Mouse (Mus musculus) lung, postnatal 10 days (tissue): Measurements from ENCODE around the gene Cdc40.
"Not testable (repeated sequence)": the region's sequence is repeated elsewhere in the genome, so short reads cannot be mapped to it uniquely, and the experiment has no call there.

ENCODE experiments used
- DNase-seq: peaks from one replicate; pipeline ENCODE4 v3.0.0; 2021

Gene Cdc40

GRCm38 (mm10) chr10:40856703-40857102 is 26.4 kb downstream of the Cdc40 start:
- no peak for DNase-seq

DNA sequence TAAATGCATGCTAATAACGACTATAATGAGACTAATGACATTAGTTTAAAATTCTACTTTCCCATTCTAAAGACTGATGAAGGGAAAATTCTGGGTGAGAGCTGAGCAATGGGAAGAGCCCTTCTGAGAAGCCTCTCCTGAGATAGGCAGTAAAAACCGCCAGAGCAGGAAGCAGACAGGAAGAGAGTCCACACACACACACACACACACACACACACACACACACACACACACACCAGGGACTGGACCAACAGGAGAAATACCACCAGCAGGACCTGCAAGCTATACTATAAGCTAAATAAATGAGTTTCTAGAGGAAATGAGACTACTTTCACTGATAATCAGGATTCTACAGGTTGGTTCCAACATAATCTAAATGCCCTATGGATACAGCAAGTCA is 27.5 kb downstream of the Cdc40 start:
- DNase-seq, result no peak

DNA sequence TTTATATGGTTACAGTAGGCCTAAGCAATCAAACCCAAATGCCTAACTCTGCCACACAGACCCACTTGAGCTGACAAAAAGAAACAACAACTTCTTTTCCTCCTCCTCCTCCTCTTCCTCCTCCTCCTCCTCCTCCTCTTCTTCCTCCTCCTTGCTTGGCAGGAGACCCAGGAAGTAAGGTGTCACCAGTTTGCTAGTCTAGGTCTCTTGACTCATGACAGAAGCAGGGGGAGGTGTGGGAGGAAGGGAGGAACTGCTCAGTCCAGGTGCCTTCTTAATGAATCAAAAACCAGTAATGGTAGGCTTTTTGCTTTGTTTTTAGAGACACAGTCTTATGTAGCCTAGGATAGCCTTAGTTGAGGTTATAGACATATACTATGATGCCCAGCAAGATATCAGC is 32.0 kb downstream of the Cdc40 start:
- no peak for DNase-seq

DNA sequence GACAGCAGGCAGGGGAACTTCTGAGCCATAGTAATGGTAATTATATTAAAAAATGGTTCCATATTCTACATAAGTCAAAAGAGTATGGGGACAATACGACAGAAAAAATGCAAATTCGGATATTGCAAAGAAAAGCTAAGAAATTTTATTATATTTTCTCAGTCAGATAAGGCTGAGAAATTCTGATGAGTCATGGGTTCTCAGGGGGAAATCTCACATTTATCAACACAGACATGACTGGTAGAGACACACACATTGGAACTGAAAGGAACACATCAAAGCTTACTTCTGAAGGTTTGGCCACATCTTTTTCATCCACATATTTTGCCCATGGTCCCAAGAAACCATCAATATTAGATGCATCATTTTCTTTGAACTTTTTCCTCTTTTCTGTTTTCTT is 32.5 kb downstream of the Cdc40 start:
- no peak for DNase-seq

DNA sequence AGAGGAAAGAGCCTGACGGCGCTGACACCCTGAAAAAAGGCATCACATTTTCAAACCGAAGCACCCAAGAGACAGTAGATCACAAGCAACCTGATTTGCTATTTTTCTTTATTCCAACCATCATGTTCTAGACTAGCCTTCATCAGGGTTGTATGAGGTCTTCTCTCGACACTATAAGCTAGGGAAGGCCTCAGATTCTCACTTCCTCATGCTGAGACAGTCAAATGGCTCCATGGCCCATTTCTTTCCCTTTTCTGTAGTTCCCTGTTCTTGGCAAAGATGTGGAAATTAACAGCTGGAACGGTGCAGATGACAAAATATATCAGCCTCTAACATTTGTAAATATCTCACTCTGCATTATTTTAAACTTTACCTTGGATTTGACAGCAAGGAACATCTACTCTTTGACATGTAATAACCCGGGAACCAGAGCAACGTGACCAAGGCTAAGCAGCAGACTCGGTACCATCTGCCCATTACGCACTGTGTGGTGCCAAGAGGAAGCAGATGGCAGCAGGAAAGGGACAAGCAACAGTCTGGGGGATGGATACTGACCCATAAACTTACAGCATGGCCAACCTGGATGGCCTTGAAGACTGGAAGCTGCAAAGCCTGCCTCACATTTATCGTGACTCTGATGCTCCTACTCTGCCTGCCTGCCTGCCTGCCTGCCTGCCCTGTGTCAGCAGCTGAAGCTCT is 35.8 kb downstream of the Cdc40 start:
- DNase-seq, result no peak

GRCm38 (mm10) chr10:40845626-40846025 is 37.5 kb downstream of the Cdc40 start:
- no peak for DNase-seq

GRCm38 (mm10) chr10:40844546-40844945 is 38.6 kb downstream of the Cdc40 start:
- DNase-seq, result no peak

- no peak for DNase-seq
These were observed 39.3 kb downstream of the Cdc40 start for GRCm38 (mm10) chr10:40843841-40844240.

DNA sequence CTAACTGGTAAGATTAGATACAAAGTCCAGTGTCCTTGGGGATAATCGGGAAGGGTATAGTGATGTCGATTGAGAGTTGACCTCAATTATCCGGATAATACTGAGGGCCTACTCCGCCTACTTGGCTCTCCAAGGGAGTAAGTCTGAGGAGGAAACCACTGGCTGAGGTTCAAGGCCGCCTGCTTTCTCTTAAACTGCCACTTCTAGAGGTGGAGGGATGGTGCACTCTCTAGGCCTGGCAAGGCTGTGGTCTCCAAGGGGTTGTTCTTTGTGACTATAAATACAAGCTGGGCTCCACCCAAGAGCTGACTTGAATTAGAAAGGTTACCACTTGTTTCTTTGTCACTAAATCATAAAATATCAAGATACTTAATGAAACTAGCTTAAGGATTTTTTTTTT is 43.0 kb downstream of the Cdc40 start:
- DNase-seq, result no peak

DNA sequence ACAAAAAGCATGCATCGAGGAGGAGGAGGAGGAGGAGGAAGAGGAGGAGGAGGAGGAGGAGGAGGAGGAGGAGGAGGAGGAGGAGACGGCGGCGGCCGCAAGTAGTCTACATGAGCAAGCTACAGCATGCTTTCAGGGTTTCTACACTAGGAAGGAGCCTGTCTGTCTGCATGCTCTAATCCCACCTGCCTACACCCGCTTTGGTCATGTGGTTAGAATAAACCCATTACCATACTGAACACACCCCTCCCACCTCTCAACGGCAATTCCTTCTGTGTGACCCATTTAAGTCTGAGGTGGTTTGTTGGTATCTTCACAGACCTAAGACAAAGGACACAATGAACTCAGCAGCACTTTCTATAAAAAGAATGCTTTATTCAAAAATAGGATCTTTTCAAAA is 51.8 kb downstream of the Cdc40 start:
- no peak for DNase-seq

DNA sequence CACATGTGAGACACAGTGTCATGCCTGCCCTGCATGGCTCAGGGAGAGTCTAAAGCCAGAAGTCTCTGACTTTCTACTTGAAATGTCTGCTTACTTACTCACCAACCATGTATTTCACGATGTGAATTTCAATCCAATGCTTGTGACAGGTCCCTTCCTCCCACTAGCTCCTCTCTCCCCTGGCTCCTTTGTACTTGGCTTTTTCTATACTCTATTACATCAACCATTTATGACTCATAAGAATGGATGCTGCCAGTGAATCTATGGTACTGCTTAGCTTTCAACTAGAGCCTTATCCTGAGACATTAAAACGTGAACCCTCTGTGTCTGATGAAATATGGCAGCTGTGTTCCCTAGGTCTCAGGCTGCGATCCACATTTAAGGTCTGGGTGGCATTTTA is 52.8 kb downstream of the Cdc40 start:
- no peak for DNase-seq

- DNase-seq, result no peak
These were observed 55.4 kb downstream of the Cdc40 start for GRCm38 (mm10) chr10:40827706-40828105.

DNA sequence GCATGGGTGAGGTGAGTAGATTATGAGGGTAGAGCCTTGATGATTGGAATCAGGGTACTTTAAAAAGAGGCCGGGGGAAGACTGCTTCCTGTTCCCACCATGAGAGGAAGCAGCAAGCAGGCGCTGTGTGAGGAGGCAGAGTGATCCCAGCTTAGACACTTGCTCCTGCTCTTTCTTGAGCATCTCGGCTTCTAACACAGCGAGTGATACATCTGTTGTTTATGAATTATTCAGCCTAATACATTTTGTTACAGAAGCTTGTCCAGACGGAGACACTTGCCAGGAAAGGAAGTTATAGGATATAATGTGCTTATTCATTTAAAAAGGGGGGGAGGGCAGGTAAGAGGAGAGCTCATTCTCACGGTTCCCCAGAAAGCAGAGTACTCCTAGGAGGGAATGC is 57.2 kb downstream of the Cdc40 start:
- no peak for DNase-seq

DNA sequence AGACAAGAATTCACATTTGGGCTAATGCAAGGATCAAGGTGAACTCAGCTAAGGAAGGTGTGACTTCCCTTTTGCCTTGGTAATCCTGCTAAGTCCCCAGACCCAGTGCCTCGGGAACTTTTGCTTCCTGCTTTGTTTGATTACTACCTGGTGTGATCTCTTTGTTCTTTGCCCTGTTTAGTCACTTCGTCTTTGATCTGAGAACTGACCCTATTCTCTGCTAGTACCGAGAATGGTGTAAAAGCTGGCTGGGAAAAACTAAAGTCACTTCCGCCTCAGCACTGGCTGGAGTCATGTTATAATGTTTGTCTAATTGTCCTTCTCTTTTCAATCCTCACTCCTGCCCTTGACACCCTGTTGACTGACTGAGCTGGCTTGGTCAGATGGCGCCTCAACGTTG is 66.6 kb downstream of the Cdc40 start:
- DNase-seq, result no peak

DNA sequence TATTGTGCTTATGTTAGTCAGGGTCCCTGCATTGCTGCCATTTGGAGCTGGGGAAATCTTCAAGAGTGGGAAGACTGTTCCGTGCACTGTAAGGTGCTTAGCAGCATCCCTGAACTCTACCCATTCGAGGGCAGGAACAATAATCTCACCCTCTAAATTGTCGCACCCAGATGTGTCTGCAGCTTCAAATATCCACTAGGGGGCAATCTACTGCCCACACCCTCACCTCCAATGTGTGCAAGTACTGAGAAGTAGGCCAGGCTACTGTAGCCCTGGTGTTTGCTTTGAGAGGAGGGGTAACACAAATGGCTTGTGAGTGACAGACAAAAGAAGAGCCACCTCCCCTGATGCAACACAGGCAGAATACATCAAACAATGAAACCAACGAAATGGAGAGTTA is 69.5 kb downstream of the Cdc40 start:
- no peak for DNase-seq

DNA sequence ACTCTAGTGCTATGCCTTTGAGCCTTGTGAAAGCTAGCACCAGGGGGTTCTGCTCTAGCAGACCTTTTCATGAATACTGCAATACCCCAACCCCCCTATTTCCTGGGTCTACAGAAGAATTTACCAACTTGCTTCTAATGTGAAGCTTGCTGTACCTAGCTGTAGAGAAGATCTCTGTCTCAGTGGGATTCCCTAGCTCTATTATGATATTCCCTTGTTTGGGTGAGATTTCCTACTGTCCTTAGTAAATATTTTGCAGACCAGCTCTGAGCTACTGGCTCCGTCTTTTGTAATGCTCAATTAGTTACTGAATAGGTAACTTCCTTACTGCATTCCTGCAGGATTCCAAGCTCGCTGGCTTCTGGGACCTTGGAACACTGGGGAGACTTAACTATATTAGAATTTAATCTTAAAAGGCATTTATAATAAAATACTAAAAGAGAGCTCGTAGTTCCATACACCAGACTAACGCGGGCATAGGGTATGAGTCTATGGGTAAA is 73.7 kb downstream of the Cdc40 start:
- not testable (repeated sequence) for DNase-seq

GRCm38 (mm10) chr10:40806221-40806620 is 76.9 kb downstream of the Cdc40 start:
- DNase-seq, result no peak

DNA sequence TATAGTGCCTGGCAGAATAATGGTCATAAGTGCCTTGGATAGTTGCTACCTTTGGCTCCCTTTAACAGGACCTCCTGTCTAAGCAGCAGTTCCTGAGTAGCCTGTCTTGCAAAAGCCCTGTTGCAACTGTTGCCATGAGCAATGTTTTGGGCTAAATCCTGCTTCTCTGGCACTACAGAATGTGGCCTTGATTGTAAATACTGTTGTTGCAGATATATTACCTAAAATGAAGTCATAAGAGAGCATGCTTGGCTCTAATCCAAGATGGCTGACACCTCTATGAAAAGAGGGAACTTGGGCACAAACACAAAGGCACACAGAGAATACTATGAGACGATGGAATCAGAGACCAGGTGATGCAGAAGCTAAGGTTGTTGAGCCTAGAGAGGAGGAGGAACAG is 77.9 kb downstream of the Cdc40 start:
- no peak for DNase-seq

GRCm38 (mm10) chr10:40792115-40792514 is 91.0 kb downstream of the Cdc40 start:
- DNase-seq, result no peak

DNA sequence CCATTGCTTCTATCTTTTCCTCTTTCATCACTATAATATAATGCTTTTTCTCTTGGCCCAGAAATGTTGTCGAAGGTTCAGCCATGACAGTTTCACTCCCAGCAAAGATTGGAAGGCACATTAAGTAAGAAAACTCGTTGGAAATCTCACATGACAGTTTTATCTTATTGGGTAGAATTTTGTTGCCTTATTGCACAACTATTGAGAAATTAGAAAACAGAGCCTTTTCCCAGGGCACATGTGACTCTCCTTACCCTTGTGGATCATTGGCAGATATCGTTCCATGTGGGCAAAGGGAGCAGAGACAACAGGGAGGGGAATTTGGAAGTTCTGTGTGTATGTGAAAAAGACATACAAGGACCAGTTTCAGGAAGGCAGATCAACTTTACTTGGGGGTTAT is 92.7 kb downstream of the Cdc40 start:
- DNase-seq, result no peak
